Mouse (Mus musculus): ENCODE measurements around the gene Cacul1.

Gene Cacul1

DNA sequence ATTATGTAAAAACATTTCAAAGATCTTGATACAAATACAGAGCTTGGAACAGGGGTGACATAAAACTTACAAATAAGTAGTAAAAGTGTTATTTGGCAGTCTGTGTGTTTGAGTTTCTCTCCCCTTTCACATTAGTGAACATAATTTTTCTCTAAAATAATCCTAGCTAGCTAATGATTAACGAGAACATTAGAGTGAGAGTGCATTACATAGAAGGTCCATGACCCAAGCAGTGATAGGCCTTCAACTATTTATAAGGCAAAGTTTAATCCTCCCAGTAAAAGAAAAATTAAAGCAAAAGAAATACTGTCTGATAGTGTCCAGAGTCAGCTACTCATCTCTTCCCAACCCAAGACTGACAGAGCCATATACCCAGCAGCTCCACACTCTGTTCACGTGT, 48.9 kb downstream of the Cacul1 start:
- DNase-seq (ENCODE audit: low read depth, low spot score) = no peak

- DNase-seq (ENCODE audit: low read depth, low spot score) = no peak
Observed at GRCm38 (mm10) chr19:60530171-60530570, 50.7 kb downstream of the Cacul1 start.

DNA sequence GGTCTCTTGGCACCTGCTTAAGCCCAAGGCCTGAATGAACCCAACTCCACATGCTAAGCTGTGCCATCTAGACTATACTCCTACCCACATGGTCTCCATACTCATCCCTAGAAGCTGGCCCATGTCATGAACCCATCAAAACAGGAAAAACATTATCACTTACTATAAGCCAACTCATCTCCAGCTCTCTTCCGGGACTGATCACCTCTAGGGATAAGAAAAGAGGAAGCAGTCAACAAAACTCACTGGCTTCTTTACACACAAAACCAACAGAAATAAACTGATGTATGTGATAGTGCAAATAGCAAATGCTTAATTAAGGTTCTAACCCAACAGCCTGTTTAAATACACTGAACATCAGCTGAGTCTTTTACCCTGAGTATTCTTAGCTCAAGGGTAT, 51.5 kb downstream of the Cacul1 start:
- no peak for DNase-seq (ENCODE audit: low read depth, low spot score)

GRCm38 (mm10) chr19:60528602-60529001, 52.2 kb downstream of the Cacul1 start:
- DNase-seq (ENCODE audit: low read depth, low spot score) = no peak

DNA sequence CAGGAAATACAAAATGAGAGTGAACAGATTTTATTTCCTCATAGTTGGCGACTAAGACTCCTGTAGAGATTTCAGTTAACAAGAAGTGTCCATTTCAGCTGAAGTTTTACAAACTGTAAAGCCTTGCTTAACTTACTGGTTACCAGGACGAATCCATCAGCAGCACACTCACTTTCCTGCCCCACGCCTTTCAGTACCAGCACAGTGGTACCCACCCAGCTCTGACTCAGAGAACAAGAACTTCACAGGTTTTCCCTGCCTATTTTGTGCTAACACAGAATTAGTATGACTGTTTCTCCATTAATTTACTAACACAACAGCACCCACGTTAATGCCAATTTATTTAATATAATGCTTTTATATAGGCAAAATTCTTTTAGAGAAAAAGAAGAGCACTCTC, 53.9 kb downstream of the Cacul1 start:
- no peak for DNase-seq (ENCODE audit: low read depth, low spot score)

- no peak for DNase-seq (ENCODE audit: low read depth, low spot score)
Observed at GRCm38 (mm10) chr19:60525086-60525485, 55.7 kb downstream of the Cacul1 start.

DNA sequence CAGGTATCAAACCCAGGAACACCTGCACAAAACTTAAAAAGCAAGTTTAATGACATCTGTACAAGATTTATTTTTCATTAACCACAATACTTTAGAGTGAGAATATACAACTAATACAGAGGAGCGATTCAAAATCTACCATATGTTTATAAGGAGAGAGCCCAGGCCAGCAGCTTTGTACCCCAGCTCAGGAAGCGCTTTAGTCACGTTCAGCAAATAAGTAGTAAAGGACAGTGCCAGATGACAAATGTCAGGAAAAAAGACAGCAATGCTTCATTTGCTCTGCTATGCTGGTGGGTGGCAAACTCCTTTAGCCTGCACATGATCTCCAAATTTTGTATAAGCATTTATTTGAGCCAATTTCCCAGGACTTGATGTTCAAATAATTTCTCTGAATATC, 56.1 kb downstream of the Cacul1 start:
- no peak for DNase-seq (ENCODE audit: low read depth, low spot score)

DNA sequence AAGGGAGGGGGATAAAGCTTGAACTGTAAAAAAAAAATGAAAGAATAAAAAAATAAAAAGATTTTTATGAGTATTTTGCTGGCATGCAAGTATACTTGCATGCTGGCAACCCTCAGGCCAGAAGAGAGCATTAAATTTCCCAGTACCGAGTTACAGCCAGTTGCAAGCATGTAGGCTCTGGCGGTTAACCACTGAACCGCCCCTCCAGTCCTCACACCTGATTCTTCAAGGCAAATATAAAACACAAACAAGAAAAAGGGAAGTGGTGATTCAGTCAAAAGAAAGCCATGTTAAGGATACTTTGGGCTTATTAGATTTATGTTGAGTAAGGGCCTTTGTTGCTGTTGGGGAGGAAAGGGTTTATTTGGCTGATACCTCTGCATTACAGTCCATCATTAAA, 60.7 kb downstream of the Cacul1 start:
- no peak for DNase-seq (ENCODE audit: low read depth, low spot score)

DNA sequence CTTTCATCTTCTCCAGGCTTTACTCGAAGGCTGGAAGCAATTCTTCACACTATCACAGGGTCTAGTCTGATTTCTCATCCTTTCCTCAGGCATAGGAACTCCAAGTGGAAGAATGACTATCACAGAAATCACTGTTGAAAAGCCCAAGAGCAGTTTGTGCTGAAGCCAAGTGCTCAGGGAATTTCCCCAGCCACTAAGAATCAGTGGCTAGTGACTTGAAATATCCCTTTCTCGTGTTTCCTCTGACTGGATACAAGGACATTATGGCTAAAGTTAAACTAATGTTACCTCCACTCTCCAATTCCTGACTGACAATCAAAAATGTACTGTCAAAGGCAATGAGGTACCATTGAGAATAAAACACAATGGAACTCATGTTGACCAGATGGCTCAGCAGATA, 65.8 kb downstream of the Cacul1 start:
- DNase-seq (ENCODE audit: low read depth, low spot score) = no peak

GRCm38 (mm10) chr19:60513431-60513830, 67.4 kb downstream of the Cacul1 start:
- no peak for DNase-seq (ENCODE audit: low read depth, low spot score)

GRCm38 (mm10) chr19:60500209-60500608, 80.6 kb downstream of the Cacul1 start:
- no peak for DNase-seq (ENCODE audit: low read depth, low spot score)

DNA sequence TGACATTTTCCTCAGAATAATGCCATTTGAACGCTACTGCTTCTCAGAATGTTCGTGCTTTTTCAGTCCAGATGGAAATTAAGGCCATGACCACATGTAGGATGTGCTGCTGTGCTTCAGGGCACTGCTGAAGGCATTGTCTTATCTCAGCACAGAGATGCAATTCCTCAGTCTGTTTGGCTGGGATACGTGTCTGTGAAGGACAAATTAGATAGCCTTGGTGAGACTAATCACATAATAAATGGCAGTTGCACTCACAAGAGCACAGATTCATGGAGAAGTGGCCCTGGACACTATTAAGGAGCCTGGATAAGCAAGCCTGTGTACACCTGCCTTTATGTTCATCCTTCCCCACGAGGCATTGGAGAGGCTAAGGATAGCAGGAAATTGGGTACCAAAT, 83.7 kb downstream of the Cacul1 start:
- DNase-seq (ENCODE audit: low read depth, low spot score) = no peak

GRCm38 (mm10) chr19:60495772-60496171, 85.1 kb downstream of the Cacul1 start:
- no peak for DNase-seq (ENCODE audit: low read depth, low spot score)

DNA sequence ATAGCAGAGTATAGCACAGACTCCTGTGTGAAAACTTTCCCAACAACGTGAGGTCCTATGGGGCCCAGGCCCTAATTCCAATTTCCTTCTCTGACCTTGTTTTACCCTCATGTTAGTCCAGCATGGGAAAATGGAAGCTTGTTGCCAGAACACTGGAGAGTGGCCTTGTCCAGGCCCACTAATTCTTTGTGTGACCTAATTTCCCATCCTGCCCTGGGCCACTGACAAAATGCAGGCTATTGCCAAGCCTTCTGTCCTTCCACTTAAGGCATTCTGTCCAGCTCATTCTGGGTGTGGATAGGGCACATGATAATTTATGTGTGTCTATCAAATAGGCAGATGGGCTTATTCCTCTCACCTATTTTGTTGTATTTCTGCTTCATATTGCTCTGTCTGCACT, 91.3 kb downstream of the Cacul1 start:
- DNase-seq (ENCODE audit: low read depth, low spot score) = no peak

DNA sequence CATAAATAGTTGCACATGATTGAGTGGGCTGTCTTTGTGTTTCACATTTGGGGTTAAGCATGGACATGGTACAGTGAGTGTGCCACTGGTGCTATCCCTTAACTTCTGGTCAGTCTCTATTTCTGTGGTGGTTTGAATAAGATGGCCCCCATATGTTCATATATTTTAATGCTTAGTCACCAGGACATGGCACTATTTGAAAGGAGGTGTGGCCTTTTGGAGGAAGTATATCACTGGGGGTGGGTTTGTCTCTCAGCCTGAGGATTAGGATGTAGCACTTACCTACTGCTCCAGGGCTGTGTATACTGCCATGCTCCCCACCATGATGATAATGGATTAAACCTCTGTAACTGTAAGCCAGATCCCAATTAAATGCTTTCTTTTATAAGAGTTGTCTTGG, 95.6 kb downstream of the Cacul1 start:
- no peak for DNase-seq (ENCODE audit: low read depth, low spot score)

DNA sequence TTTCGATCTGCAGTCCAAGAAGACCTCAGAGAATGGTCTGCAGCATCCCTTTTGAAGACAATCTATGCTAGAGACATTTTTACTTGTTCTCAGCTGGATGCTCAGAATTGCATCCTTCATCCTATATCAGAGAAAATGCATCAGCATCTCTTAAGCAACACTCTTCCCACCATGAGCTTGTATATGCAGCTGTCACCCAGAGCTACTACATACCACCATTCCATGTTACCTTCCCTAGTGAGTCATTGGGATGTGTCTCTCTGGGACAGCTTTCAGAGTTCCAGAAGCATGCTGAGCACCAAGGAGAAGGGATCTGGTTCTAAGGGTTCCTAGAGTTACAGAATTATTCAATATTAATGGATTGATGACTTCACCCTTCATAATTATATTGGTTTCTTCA, 102.0 kb downstream of the Cacul1 start:
- no peak for DNase-seq (ENCODE audit: low read depth, low spot score)

- no peak for DNase-seq (ENCODE audit: low read depth, low spot score)
Observed at GRCm38 (mm10) chr19:60477788-60478187, 103.0 kb downstream of the Cacul1 start.
